Mouse (Mus musculus) c-Kit-positive CD71-negative TER-119-negative erythroid progenitor cells, embryonic 14.5 days (primary cell): ENCODE data around the gene Thap12.

ENCODE experiments used
- DNase-seq: peaks from one replicate; pipeline ENCODE4 v3.0.0-alpha.2; 2013; ENCODE audit warnings: low read depth

The Thap12 gene

GRCm38 (mm10) chr7:98702283-98703240 lies at the start of gene Thap12:
Thap12 (plus strand) TSS chr7:98703103.
- DNase-seq: peak; percentile 98

GRCm38 (mm10) chr7:98655681-98656530 lies 47.0 kb upstream of the Thap12 start:
- DNase-seq: peak; percentile 78

- peak; percentile 87 for DNase-seq
Measured at GRCm38 (mm10) chr7:98656531-98657221, 46.2 kb upstream of the Thap12 start, which contains the start of gene Emsy. Emsy (minus strand) TSS chr7:98656783.

GRCm38 (mm10) chr7:98665166-98665565 lies 37.7 kb upstream of the Thap12 start:
- no peak for DNase-seq

GRCm38 (mm10) chr7:98665726-98666125 lies 37.2 kb upstream of the Thap12 start:
- DNase-seq: no peak

- no peak for DNase-seq
Measured at GRCm38 (mm10) chr7:98667956-98668746, 34.8 kb upstream of the Thap12 start.

GRCm38 (mm10) chr7:98670831-98671230 lies 32.1 kb upstream of the Thap12 start:
- DNase-seq: no peak

GRCm38 (mm10) chr7:98671416-98671815 lies 31.5 kb upstream of the Thap12 start:
- no peak for DNase-seq

- DNase-seq: no peak
Measured at GRCm38 (mm10) chr7:98672241-98672955, 30.5 kb upstream of the Thap12 start.

- no peak for DNase-seq
Measured at GRCm38 (mm10) chr7:98674344-98674743, 28.6 kb upstream of the Thap12 start.

GRCm38 (mm10) chr7:98677511-98677910 lies 25.4 kb upstream of the Thap12 start:
- no peak for DNase-seq

GRCm38 (mm10) chr7:98678441-98678840 lies 24.5 kb upstream of the Thap12 start:
- no peak for DNase-seq

- no peak for DNase-seq
Measured at GRCm38 (mm10) chr7:98680691-98681090, 22.2 kb upstream of the Thap12 start.

- no peak for DNase-seq
Measured at GRCm38 (mm10) chr7:98682821-98683220, 20.1 kb upstream of the Thap12 start.

GRCm38 (mm10) chr7:98685895-98686294 lies 17.0 kb upstream of the Thap12 start:
- no peak for DNase-seq

- DNase-seq: no peak
Measured at GRCm38 (mm10) chr7:98690126-98690525, 12.8 kb upstream of the Thap12 start.

- no peak for DNase-seq
Measured at GRCm38 (mm10) chr7:98690831-98691230, 12.1 kb upstream of the Thap12 start.

GRCm38 (mm10) chr7:98692761-98693546 lies 9.9 kb upstream of the Thap12 start:
- no peak for DNase-seq

- DNase-seq: peak; percentile 72
Measured at GRCm38 (mm10) chr7:98694046-98694445, 8.9 kb upstream of the Thap12 start.

GRCm38 (mm10) chr7:98697496-98697895 lies 5.4 kb upstream of the Thap12 start:
- no peak for DNase-seq
